Mouse (Mus musculus) olfactory bulb, adult 2 months (tissue): ENCODE data around the gene Traf3ip3.

ENCODE experiments used
- CTCF ChIP-seq: fragments of 200-500 bp; IDR thresholded peaks from 2 replicates; pipeline ENCODE4 v1.5.1; 2012; ENCODE audit warnings: low read depth, mild to moderate bottlenecking, low read length, moderate library complexity; ENCODE audit not compliant: insufficient read depth
- POLR2A ChIP-seq: fragments of 200-500 bp; IDR thresholded peaks from 2 replicates; pipeline ENCODE4 v1.6.1; 2012; ENCODE audit warnings: mild to moderate bottlenecking, low read depth, low read length, moderate library complexity; ENCODE audit not compliant: insufficient read depth

DNA sequence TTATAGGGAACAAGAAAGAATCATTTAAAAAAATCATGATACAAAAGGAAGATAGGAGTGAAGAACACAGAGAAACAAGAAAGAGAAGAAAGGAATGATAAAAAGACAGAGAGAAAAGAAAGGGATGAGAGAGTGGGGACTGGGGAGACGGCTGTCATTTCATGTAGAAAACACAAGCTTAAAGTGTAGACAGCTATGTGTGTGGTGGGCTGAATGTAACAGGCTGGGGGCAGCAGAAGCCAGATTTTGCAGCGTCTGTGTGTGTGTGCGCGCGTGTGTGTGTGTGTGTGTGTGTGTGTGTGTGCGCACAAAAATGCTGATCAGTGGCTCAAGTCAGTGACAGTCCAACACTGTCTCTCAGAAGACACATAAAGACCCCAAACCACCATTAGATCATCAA lies 42.7 kb upstream of the Traf3ip3 start:
- TF ChIP-seq CTCF (no peak), POLR2A (no peak)
